Mouse (Mus musculus) splenic B cell, adult 2 months (primary cell): ENCODE results near the gene Rundc3b.
A peak's percentile ranks its signal among the peaks of the same experiment; 100 is the strongest.

Source experiments
- DNase-seq: peaks from one replicate; pipeline ENCODE4 v3.0.0-alpha.2; 2011; ENCODE audit warnings: low read depth, low spot score
- H3K27me3 ChIP-seq: 2 replicates; pipeline ENCODE4 v1.6.1; 2012; ENCODE audit warnings: mild to moderate bottlenecking, low read length, moderate library complexity, mixed read lengths; ENCODE audit not compliant: control insufficient read depth, poor library complexity, insufficient read depth, severe bottlenecking
- H3K36me3 ChIP-seq: 2 replicates; pipeline ENCODE4 v1.6.1; 2012; ENCODE audit warnings: mild to moderate bottlenecking, low read length, moderate library complexity, mixed read lengths; ENCODE audit not compliant: control insufficient read depth, poor library complexity, insufficient read depth, severe bottlenecking

Gene Rundc3b

GRCm38 (mm10) chr5:8622596-8623231 lies at the start of gene Rundc3b:
Gene Rundc3b, minus strand, starts transcription at chr5:8622952.
- H3K36me3 ChIP-seq: no peaks in the 10 kb centered on the region
- no peaks in the 10 kb centered on the region for H3K27me3 ChIP-seq
- DNase-seq: peak; percentile 91

- no peaks in the 10 kb centered on the region for H3K27me3 ChIP-seq
- DNase-seq: peak; percentile 28
These were observed 46.9 kb upstream of the Rundc3b start for GRCm38 (mm10) chr5:8669606-8670005.

GRCm38 (mm10) chr5:8667758-8668474 lies 45.2 kb upstream of the Rundc3b start:
- DNase-seq: no peak
- Histone ChIP-seq H3K36me3 (no peaks in the 10 kb centered on the region), H3K27me3 (no peaks in the 10 kb centered on the region)

More at GRCm38 (mm10) chr5:8669606-8670005, 46.9 kb upstream of the Rundc3b start:
- H3K36me3 ChIP-seq: no peaks in the 10 kb centered on the region

- Histone ChIP-seq H3K27me3 (no peaks in the 10 kb centered on the region), H3K36me3 (no peaks in the 10 kb centered on the region)
- DNase-seq: no peak
These were observed 41.9 kb upstream of the Rundc3b start for GRCm38 (mm10) chr5:8664678-8665077.

- no peaks in the 10 kb centered on the region for H3K27me3 ChIP-seq
- no peaks in the 10 kb centered on the region for H3K36me3 ChIP-seq
- DNase-seq: no peak
These were observed 38.0 kb upstream of the Rundc3b start for GRCm38 (mm10) chr5:8660738-8661151.

GRCm38 (mm10) chr5:8659911-8660737 lies 37.4 kb upstream of the Rundc3b start, which contains the start of gene Abcb1a:
Gene Abcb1a, plus strand, starts transcription at chr5:8660077.
- DNase-seq: peak; percentile 71
- H3K36me3 ChIP-seq: no peaks in the 10 kb centered on the region
- H3K27me3 ChIP-seq: no peaks in the 10 kb centered on the region

GRCm38 (mm10) chr5:8652085-8652484 lies 29.3 kb upstream of the Rundc3b start:
- no peaks in the 10 kb centered on the region for H3K27me3 ChIP-seq
- no peak for DNase-seq
- no peaks in the 10 kb centered on the region for H3K36me3 ChIP-seq

- Histone ChIP-seq H3K27me3 (no peaks in the 10 kb centered on the region), H3K36me3 (no peaks in the 10 kb centered on the region)
- DNase-seq: no peak
These were observed 26.0 kb upstream of the Rundc3b start for GRCm38 (mm10) chr5:8648774-8649173.

GRCm38 (mm10) chr5:8648300-8648699 lies 25.5 kb upstream of the Rundc3b start:
- Histone ChIP-seq H3K36me3 (no peaks in the 10 kb centered on the region), H3K27me3 (no peaks in the 10 kb centered on the region)
- DNase-seq: no peak

- Histone ChIP-seq H3K27me3 (no peaks in the 10 kb centered on the region), H3K36me3 (no peaks in the 10 kb centered on the region)
- no peak for DNase-seq
These were observed 11.8 kb upstream of the Rundc3b start for GRCm38 (mm10) chr5:8634489-8634975.

- DNase-seq: no peak
- no peaks in the 10 kb centered on the region for H3K36me3 ChIP-seq
- no peaks in the 10 kb centered on the region for H3K27me3 ChIP-seq
These were observed 10.1 kb upstream of the Rundc3b start for GRCm38 (mm10) chr5:8632901-8633300.

- peak; percentile 53 for DNase-seq
- Histone ChIP-seq H3K36me3 (no peaks in the 10 kb centered on the region), H3K27me3 (no peaks in the 10 kb centered on the region)
These were observed 619 bp downstream of the Rundc3b start for GRCm38 (mm10) chr5:8622071-8622595.

GRCm38 (mm10) chr5:8571118-8571517 lies 51.6 kb downstream of the Rundc3b start:
- DNase-seq: no peak
- Histone ChIP-seq H3K36me3 (no peaks in the 10 kb centered on the region), H3K27me3 (no peaks in the 10 kb centered on the region)

- no peaks in the 10 kb centered on the region for H3K27me3 ChIP-seq
- H3K36me3 ChIP-seq: no peaks in the 10 kb centered on the region
- no peak for DNase-seq
These were observed 55.9 kb downstream of the Rundc3b start for GRCm38 (mm10) chr5:8566867-8567266.
